Comparison of ENCODE assay signal across 16 mouse cellular contexts in genomic region chr8:69950300-69950699, GRCm38 (mm10). TPM values are rescaled to one million over a fixed set of nuclear protein-coding genes. Genes with fewer than 3 reads are reported as not detected.
"Had no signal": no experiment of that assay in that cellular context is flagged by ENCODE, and none has a peak within 500 bp of the region (broad histone marks: within the 10 kb centered on the region; RNA-seq: fewer than 3 reads in every experiment).

No protein-coding gene starts in this region.

- H3K9ac ChIP-seq: kidney, embryonic 15.5 days; limb, embryonic 13.5 days; midbrain, embryonic 13.5 days; neural tube, embryonic 15.5 days had no signal

- H3K4me3 ChIP-seq: kidney, embryonic 15.5 days; limb, embryonic 13.5 days; midbrain, embryonic 13.5 days; myocyte; neural tube, embryonic 15.5 days had no signal

- H3K4me2 ChIP-seq: kidney, embryonic 15.5 days; limb, embryonic 13.5 days; midbrain, embryonic 13.5 days; neural tube, embryonic 15.5 days had no signal

- H3K36me3 ChIP-seq: neural tube, embryonic 15.5 days had no signal

- DNase-seq: layer of hippocampus, adult 9-11 months; layer of hippocampus, postnatal 36 days; left cerebral cortex, postnatal 4 days; lung, adult 18-20 months; right cerebral cortex, adult 18-20 months; right cerebral cortex, postnatal 25 days; thymus, postnatal 4 days had no signal

- H3K27ac ChIP-seq: kidney, embryonic 15.5 days; limb, embryonic 13.5 days; midbrain, embryonic 13.5 days; neural tube, embryonic 15.5 days; stomach, postnatal 0 days had no signal

- H3K4me1 ChIP-seq: limb, embryonic 13.5 days; midbrain, embryonic 13.5 days had no signal

- H3K9me3 ChIP-seq: kidney, embryonic 15.5 days; limb, embryonic 13.5 days; midbrain, embryonic 13.5 days; neural tube, embryonic 15.5 days had no signal

- H3K27me3 ChIP-seq: kidney, embryonic 15.5 days; limb, embryonic 13.5 days; midbrain, embryonic 13.5 days; neural tube, embryonic 15.5 days had no signal

- ATAC-seq: hindbrain, embryonic 16.5 days; inflammation-experienced regulatory T-cells, adult 6 months; midbrain, embryonic 13.5 days had no signal

RNA-seq across cellular contexts. Expression of gene Yjefn3, which starts 47.8 kb away (rescaled TPM):
- total RNA-seq: megakaryocyte-erythroid progenitor cell, adult 5-6 weeks had no signal

RNA-seq across cellular contexts. Expression of gene Tssk6, which starts 48.3 kb away (rescaled TPM):
- total RNA-seq: left cerebral cortex, postnatal 4 days; megakaryocyte-erythroid progenitor cell, adult 5-6 weeks had no signal
